Mouse (Mus musculus): ENCODE data around the gene Slco3a1. TPM values are rescaled to one million over a fixed set of nuclear protein-coding genes. Genes with fewer than 3 reads are reported as not detected.

Gene Slco3a1
- total RNA-seq, 2 experiments from 2014 or later, result 56.9 to 64.7 TPM

- no peak for DNase-seq
- intact Hi-C loops (cut with DNase I), result no loop called here
Observed at GRCm38 (mm10) chr7:74240459-74241172, 314.0 kb downstream of the Slco3a1 start.

Small RNA genes within 50 kb of the gene (microRNA-seq; reads per million reads assigned to microRNA genes)
- gene Gm27459, result 0 reads per million in 2 experiments

Data from gastrocnemius, postnatal 36 days (tissue).